Mouse (Mus musculus) megakaryocyte, embryonic 14.5 days (primary cell): ENCODE results near the gene Lrrc52. TPM values are rescaled to one million over a fixed set of nuclear protein-coding genes. Genes with fewer than 3 reads are reported as not detected.

ENCODE experiments used
- H3K27me3 ChIP-seq: replicated peaks from 2 replicates; pipeline ENCODE3; 2012; ENCODE audit warnings: inconsistent platforms
- H3K36me3 ChIP-seq: replicated peaks from 2 replicates; pipeline ENCODE3; 2012; ENCODE audit warnings: low read length, inconsistent platforms, mixed read lengths
- H3K4me1 ChIP-seq: 2 replicates; pipeline ENCODE4 v1.6.1; 2012; ENCODE audit warnings: inconsistent platforms
- H3K4me3 ChIP-seq: replicated peaks from 2 replicates; pipeline ENCODE3; 2012; ENCODE audit warnings: moderate library complexity, mild to moderate bottlenecking, inconsistent platforms
- H3K9me3 ChIP-seq: 2 replicates; pipeline ENCODE4 v1.6.1; 2012; ENCODE audit warnings: inconsistent platforms
- FLI1 ChIP-seq: IDR thresholded peaks from 2 replicates; pipeline ENCODE4 v1.6.1; 2012; ENCODE audit warnings: low read length, inconsistent platforms, mixed read lengths
- GATA1 ChIP-seq: IDR thresholded peaks from 3 replicates; pipeline ENCODE4 v1.6.1; 2012; ENCODE audit warnings: mixed read lengths, low read length, inconsistent platforms, borderline replicate concordance
- polyA plus RNA-seq: library from polyadenylated mRNA; stranded (reverse); fragments of >175 nt; gene quantifications from 2 replicates; pipeline ENCODE4 v1.2.3, GENCODE M21; 2012; ENCODE audit warnings: low replicate concordance; ENCODE audit not compliant: insufficient read depth

Lrrc52 gene
- polyA plus RNA-seq, 1 experiment: not detected

DNA sequence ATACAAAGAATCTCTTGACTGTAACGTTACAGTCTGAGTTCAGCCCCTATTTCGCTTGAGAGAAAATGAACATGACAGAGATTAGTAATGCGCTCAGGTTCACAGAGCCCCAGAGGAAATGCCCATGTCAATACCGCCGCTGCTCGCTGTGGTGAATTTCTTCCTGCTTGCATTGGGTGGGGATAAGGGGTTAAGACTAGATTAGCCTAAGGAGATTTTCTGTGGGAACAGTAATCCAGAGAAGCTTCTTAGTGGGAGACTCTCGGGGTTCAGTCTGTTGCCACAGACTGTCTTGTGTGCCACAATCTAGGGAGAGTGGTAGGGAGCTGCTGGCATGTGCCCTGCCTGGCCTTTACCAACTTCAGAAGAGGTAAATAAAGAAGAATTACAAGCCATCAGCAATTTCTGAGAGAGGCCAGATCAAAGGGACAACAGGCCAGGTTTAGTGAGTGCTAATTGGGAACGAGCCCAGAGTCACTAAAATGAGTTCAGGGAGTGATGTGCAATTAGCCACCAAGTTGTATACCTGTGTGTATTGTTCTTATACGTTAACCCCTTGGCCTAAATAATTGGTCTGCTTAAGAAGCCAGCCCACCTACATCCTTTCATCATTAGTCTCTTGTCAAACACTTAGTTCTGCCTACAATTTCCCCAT, 28.2 kb downstream of the Lrrc52 start:
- TF ChIP-seq GATA1 (no peak), FLI1 (no peak)
- H3K27me3 ChIP-seq: peaks cover 18% of the 10 kb centered on the region
- H3K4me1 ChIP-seq: no peaks in the 10 kb centered on the region
- no peaks in the 10 kb centered on the region for H3K9me3 ChIP-seq
- H3K4me3 ChIP-seq: no peak overlapping the region
- no peaks in the 10 kb centered on the region for H3K36me3 ChIP-seq

DNA sequence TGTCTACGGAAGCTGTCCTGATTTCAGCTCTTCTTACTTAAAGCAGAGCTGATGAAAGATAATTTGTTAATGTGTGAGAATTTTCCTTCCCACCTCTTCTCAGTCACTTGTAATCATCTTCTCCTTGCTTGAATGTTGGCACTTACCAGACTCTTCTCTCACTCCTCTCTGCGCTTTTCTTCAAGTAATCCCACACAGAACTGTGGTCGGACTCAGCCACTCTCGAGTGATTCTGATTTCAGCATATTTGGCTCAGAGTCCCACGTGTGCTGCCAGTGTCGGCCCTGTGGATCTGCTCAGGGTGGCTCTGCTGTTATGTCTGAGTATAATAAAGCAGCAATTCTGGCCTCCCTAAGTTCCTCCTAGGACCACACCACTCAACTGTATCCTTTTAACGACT, 29.5 kb downstream of the Lrrc52 start:
- H3K36me3 ChIP-seq: no peaks in the 10 kb centered on the region
- no peak overlapping the region for H3K4me3 ChIP-seq
- TF ChIP-seq GATA1 (no peak), FLI1 (no peak)
- peaks cover 18% of the 10 kb centered on the region for H3K27me3 ChIP-seq
- no peaks in the 10 kb centered on the region for H3K4me1 ChIP-seq
- no peaks in the 10 kb centered on the region for H3K9me3 ChIP-seq

DNA sequence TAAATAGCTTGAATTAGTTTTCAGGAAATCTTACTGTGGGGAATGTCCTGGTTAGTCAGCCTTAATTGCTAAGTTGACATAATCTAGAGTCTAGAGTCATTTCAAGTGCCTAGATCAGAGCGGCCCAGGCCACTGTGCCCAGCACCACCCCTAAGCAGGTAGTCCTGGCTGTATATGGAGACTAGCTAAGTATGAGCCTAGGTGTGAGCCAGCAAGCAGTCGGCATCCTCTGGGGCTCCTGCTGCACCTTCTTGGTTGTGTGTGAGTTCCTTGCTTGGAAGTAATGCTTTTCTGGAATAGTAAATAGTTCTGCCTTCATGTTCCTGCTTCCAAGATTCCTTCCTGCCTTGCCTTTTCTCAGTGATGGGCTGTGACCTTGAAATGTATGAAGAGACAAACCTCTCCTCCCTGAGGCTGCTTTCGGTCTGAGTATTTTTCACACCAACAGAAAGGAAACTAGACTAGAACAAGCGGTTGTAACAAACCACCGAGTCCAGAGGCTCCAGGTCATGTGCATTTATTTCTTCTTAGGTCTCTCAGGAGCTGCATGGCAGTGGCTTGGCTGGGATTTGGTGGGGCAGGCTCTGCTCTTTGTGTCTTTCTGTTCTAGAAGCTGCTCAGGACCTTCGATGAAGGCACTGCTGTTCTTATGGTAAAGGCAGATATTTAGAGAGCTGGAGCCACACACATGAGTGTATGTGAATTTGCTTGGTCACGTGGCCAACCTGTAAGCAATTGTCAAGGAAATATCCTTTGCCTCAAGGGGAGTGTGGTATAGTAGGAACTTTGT, 30.2 kb downstream of the Lrrc52 start:
- H3K9me3 ChIP-seq: no peaks in the 10 kb centered on the region
- no peak for TF ChIP-seq GATA1
- TF ChIP-seq FLI1: no peak
- H3K4me3 ChIP-seq: no peak overlapping the region
- H3K4me1 ChIP-seq: no peaks in the 10 kb centered on the region
- peaks cover 18% of the 10 kb centered on the region for H3K27me3 ChIP-seq
- H3K36me3 ChIP-seq: no peaks in the 10 kb centered on the region

DNA sequence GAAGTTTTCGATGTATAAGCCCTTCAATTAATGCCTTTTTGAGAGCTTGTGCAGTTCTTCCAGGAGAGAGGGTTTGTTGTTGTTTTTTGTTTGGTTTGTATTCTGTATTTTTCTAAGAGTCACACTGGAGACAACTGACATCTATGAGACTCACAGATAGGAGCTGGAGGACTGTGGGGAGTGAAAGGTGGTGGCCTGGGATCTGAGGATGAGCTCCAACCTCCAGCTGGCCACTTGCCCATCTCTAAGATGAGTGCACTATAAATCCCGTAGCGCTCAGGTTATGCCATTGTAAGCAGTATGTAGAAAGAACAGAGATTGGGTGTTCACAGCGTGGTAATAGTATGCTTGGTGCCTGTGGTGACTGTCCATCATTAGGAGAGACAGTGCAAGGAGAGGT, 31.6 kb downstream of the Lrrc52 start:
- Histone ChIP-seq H3K4me3 (no peak overlapping the region), H3K4me1 (no peaks in the 10 kb centered on the region), H3K27me3 (peaks cover 26% of the 10 kb centered on the region), H3K9me3 (no peaks in the 10 kb centered on the region), H3K36me3 (no peaks in the 10 kb centered on the region)
- TF ChIP-seq FLI1 (no peak), GATA1 (no peak)

DNA sequence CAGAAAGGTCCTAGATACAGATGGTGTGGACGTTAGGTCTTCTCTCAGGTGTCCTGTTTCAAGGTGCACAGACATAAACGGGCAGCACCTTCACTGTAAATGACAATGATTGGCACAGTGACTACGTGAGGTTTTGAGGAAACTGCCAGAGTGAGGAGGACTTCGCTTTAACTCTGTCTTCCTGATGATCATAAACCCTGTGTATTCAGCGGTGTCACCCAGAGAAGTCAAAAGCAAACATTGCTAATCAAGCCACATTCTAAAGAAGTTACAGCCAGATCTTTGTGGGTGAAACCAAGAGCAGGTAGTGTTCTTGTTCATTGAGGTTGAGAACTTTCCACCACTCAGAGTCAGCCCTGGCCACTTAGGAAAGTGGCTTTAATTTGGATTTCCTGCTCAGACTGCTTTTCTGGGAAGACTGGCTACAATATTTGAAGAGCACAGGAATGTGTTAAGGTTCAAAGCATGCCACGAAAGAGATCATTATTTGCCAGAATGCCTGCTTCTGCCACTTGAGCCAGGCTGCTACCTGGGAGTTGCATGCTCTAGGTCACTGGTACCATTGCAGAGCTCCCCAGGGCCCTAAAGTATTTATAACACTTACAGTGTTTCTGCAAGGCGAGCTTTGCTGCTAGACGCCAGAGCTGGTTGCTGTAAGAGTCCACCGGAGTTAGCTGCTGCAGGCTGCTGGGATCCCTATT, 35.5 kb downstream of the Lrrc52 start:
- Histone ChIP-seq H3K36me3 (no peaks in the 10 kb centered on the region), H3K27me3 (peaks cover 29% of the 10 kb centered on the region), H3K9me3 (no peaks in the 10 kb centered on the region), H3K4me1 (no peaks in the 10 kb centered on the region), H3K4me3 (no peak overlapping the region)
- TF ChIP-seq FLI1 (no peak), GATA1 (no peak)

DNA sequence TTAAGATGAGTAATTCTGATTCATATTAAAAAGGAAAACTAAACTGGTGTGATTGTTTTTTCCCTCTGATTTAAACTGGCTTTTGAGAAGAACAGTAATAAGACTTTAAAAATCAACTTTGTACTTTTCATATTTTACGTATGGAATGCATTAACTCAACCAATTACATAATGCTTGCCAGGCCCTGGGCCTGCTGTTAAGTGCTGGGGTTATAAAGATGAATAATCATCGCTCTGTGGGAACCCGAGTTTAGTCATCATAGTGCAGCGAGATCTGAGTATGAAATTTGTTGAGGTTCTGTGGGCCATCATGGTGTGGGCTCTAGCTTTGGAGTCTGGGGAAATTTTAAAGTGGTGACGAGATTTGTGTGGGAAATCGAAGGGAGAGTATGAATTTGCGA, 39.9 kb downstream of the Lrrc52 start:
- H3K36me3 ChIP-seq: no peaks in the 10 kb centered on the region
- H3K4me3 ChIP-seq: no peak overlapping the region
- H3K9me3 ChIP-seq: no peaks in the 10 kb centered on the region
- H3K27me3 ChIP-seq: peaks cover 32% of the 10 kb centered on the region
- TF ChIP-seq FLI1 (no peak), GATA1 (no peak)
- H3K4me1 ChIP-seq: no peaks in the 10 kb centered on the region

DNA sequence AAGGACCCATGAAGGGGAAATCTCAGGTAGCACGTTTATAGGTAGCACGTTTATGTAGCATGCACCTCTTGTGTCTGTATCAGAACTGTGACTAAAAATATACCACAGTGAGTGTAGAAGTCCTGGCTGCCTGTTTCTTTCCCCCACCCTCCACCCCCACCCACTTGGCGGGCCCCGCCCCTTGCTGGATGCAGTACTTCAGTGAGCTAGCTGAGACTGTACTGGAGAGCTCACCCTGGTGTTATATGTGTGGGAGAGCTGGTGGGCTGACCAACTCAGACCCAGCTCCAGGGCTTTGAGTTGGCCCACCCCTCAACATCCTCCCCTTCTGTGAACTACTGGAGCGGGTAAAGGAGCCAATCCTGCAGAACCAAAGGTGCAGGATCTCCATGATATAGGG, 41.0 kb downstream of the Lrrc52 start:
- Histone ChIP-seq H3K36me3 (no peaks in the 10 kb centered on the region), H3K4me3 (no peak overlapping the region), H3K9me3 (no peaks in the 10 kb centered on the region), H3K4me1 (no peaks in the 10 kb centered on the region), H3K27me3 (peaks cover 27% of the 10 kb centered on the region)
- TF ChIP-seq FLI1 (no peak), GATA1 (no peak)

DNA sequence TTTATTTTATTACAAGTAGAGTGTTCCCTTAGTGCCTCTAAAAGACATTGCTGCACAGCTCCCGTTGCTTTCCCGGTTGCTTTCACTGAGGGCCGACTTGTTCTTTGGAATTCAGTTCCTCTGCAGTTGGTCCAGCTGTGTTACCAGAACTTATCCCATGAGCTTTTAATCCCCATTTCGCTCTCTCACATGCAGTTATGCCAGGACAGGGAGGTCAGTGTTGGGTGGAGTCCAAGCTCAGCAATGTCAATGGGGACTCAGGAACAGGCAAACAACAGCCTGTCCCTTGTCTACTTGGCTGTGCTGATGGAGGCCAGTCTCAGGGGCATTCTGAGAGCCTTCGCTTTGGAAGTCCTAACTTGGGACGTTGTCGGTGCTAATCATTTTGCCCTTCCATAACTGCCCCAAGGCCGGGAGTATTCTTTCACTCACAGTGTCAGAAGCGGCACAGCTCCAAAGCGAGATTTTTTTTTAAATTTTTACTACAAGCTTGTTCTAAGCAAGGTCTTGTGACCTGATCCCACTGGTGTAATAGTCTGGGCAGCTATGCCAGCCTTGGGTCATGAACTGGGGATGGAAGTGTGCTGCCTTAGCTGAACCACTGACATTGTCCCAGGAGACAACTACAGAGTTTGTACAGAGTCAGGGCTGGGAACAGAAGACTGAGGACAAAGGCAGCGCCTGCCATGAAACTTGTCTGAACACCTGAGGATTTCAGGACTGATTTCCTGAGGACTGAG, 43.9 kb downstream of the Lrrc52 start:
- no peak for TF ChIP-seq FLI1
- no peak for TF ChIP-seq GATA1
- H3K27me3 ChIP-seq: peaks cover 17% of the 10 kb centered on the region

DNA sequence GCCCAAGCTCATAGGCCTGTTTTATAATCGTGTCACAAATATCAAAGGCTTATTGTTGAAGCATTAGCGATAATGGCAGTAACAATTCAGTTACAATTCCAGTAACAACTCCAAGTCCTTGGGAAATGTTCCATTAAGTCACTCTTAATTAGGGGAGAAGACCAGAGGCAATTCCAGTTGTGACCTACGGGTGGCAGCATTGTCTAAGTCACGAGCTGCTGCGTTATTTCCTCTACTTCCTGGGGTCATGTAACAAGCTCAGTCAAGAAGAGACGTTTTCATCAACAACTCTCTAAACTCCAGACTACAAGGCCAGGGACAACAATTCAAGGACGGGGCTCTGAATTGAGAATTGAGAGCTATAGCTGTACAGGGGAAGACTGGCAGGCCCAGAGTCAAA, 51.7 kb downstream of the Lrrc52 start:
- H3K9me3 ChIP-seq: no peaks in the 10 kb centered on the region
- H3K4me3 ChIP-seq: no peak overlapping the region
- TF ChIP-seq FLI1 (no peak), GATA1 (no peak)

More for the DNA sequence above, 43.9 kb downstream of the Lrrc52 start:
- H3K4me3 ChIP-seq: no peak overlapping the region
- no peaks in the 10 kb centered on the region for H3K4me1 ChIP-seq
- no peaks in the 10 kb centered on the region for H3K9me3 ChIP-seq
- H3K36me3 ChIP-seq: no peaks in the 10 kb centered on the region

More for the DNA sequence above, 51.7 kb downstream of the Lrrc52 start:
- Histone ChIP-seq H3K27me3 (peaks cover 11% of the 10 kb centered on the region), H3K4me1 (peaks cover 4% of the 10 kb centered on the region; the same call in 1 of the 2 replicates), H3K36me3 (no peaks in the 10 kb centered on the region)
